Mouse (Mus musculus): Measurements from ENCODE around the gene 1110017D15Rik. TPM values are rescaled to one million over a fixed set of nuclear protein-coding genes. Genes with fewer than 3 reads are reported as not detected.

The 1110017D15Rik gene
- total and polyA plus RNA-seq, 2 experiments from 2014 or later: 0.18 TPM; not detected in 1

DNA sequence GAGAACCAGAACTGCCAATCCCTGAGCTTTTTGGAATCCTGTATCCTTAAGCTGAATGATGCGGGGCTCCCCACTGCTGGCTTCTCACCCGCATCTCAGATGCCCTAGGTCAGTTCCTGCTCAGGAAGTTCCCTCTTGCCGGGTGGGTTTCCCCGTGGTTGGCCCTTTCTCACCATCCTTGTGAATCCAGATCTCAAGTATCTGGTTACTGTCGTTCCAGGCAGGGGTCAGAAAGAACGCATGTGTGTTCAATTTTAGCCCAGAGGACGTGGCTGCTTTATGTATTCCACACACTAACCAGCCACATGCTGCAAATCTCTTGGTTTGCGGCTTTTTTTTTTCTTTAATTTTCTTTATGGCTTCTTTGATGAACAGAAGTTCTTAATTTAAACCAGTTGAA, 3.4 kb downstream of the 1110017D15Rik start:
- TF ChIP-seq EP300 (IDR thresholded peaks at IDR 0.05; ENCODE audit: low read depth) (no peak), CTCF (IDR thresholded peaks at IDR 0.05; ENCODE audit: low read depth) (no peak)
- Histone ChIP-seq H3K4me2 (ENCODE audit: low read depth, low read length) (no peak overlapping the region), H3K27ac (ENCODE audit: low read depth) (no peak overlapping the region), H3K4me1 (ENCODE audit: control insufficient read depth, insufficient read depth) (no peaks in the 10 kb centered on the region), H3K9ac (replicated peaks; ENCODE audit: low read depth, low read length) (no peak overlapping the region), H3K36me3 (replicated peaks; ENCODE audit: control insufficient read depth, insufficient read depth, low read length) (no peaks in the 10 kb centered on the region), H3K4me3 (ENCODE audit: low read depth, low read length) (no peak overlapping the region), H3K9me3 (replicated peaks; ENCODE audit: control insufficient read depth, low read length) (no peaks in the 10 kb centered on the region), H3K27me3 (ENCODE audit: control insufficient read depth, insufficient read depth, low read length) (peaks cover 21% of the 10 kb centered on the region; the same call in 1 of the 2 replicates)
- no peak for ATAC-seq (ENCODE audit: insufficient read depth, low read depth)
- DNase-seq (ENCODE audit: low spot score): no peak
- whole genome bisulfite sequencing: 20% methylated on average over 8 of the region's 8 CpGs

DNA sequence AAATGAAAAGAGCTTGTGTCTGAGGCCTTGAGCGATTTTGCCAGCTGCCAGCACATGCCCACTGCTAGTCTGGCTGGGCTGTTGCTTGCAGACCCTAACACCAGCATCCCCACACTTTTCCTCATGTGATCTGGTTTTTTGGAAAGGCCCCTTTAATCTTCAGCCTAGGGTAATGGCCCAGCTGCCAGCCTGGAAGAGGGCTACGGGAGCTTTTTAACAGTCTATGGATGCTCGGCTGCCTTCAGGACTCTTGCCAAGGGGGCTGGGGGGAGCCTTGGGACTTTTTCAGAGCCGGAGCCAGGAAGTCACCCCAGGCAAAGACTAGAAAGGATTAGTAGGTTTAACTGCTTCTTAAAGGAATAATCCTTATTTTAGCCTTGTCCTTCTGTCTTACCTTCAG, 3.8 kb downstream of the 1110017D15Rik start:
- Histone ChIP-seq H3K27ac (ENCODE audit: low read depth) (no peak overlapping the region), H3K4me3 (ENCODE audit: low read depth, low read length) (no peak overlapping the region), H3K36me3 (replicated peaks; ENCODE audit: control insufficient read depth, insufficient read depth, low read length) (no peaks in the 10 kb centered on the region), H3K9me3 (replicated peaks; ENCODE audit: control insufficient read depth, low read length) (no peaks in the 10 kb centered on the region), H3K4me2 (ENCODE audit: low read depth, low read length) (no peak overlapping the region), H3K9ac (replicated peaks; ENCODE audit: low read depth, low read length) (no peak overlapping the region), H3K4me1 (ENCODE audit: control insufficient read depth, insufficient read depth) (no peaks in the 10 kb centered on the region), H3K27me3 (ENCODE audit: control insufficient read depth, insufficient read depth, low read length) (peaks cover 25% of the 10 kb centered on the region)
- no peak for DNase-seq (ENCODE audit: low spot score)
- TF ChIP-seq EP300 (IDR thresholded peaks at IDR 0.05; ENCODE audit: low read depth) (no peak), CTCF (IDR thresholded peaks at IDR 0.05; ENCODE audit: low read depth) (no peak)
- ATAC-seq (ENCODE audit: insufficient read depth, low read depth): no peak
- WGBS: 36% methylated on average over 4 of the region's 4 CpGs

DNA sequence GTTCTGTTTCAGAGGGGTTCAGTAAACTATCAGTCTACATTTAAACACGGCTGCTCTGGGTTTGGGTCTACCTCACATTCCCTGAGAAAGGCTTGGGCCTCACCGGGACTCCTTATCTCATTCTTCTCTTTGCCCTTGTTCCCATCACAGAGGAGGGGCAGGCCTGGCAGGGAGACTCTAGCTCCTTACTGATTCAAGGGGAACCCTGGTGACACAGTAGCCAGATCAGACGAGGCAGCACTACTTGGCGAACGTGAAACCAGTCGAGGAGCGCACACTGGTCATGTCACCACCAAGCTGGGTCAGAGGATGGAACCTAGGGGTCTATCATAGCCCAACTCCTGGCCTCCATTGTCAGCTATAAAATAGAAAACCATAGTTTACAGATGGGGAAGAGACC, 9.1 kb downstream of the 1110017D15Rik start:
- no peak for TF ChIP-seq CTCF (IDR thresholded peaks at IDR 0.05; ENCODE audit: low read depth)
- TF ChIP-seq EP300 (IDR thresholded peaks at IDR 0.05; ENCODE audit: low read depth): no peak
- H3K4me2 ChIP-seq (ENCODE audit: low read depth, low read length): no peak overlapping the region
- DNase-seq (ENCODE audit: low spot score) (no peak), ATAC-seq (ENCODE audit: insufficient read depth, low read depth) (no peak)
- H3K27ac ChIP-seq (ENCODE audit: low read depth): no peak overlapping the region
- WGBS: 47% methylated on average over 7 of the region's 7 CpGs
- no peaks in the 10 kb centered on the region for H3K36me3 ChIP-seq (replicated peaks; ENCODE audit: control insufficient read depth, insufficient read depth, low read length)
- H3K9me3 ChIP-seq (replicated peaks; ENCODE audit: control insufficient read depth, low read length): no peaks in the 10 kb centered on the region
- H3K4me1 ChIP-seq (ENCODE audit: control insufficient read depth, insufficient read depth): peaks cover 14% of the 10 kb centered on the region
- H3K9ac ChIP-seq (replicated peaks; ENCODE audit: low read depth, low read length): no peak overlapping the region
- H3K27me3 ChIP-seq (ENCODE audit: control insufficient read depth, insufficient read depth, low read length): peaks cover 33% of the 10 kb centered on the region
- H3K4me3 ChIP-seq (ENCODE audit: low read depth, low read length): no peak overlapping the region

DNA sequence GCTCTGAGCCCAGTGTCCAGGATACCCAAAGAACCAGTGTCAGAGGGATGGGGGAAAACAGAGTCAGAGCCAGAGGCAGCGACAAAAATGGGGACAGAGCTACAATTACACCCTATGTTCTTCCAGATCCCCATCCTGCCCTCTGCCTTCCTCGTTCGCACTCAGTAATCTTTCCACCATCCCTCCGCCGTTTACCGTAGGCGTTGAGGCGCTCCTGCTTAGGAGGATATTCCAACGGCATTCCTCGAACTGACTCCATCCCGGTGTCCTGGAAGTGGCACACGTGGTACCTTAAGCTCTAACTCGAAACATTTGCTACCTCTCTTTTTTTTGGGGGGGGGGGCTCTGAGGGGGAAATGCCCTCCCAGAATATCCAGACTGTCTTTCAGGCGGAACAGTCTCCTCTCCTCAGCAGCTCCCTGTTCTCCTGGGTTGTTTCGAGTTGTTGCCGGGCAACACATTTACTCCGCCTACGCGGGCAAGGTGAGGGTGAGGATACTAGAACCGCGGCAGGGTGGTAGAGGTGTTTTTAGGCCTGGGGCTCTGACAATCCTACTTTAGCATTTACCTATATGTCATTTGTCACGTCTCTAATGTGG, 9.7 kb downstream of the 1110017D15Rik start:
- H3K9me3 ChIP-seq (replicated peaks; ENCODE audit: control insufficient read depth, low read length): no peaks in the 10 kb centered on the region
- H3K4me1 ChIP-seq (ENCODE audit: control insufficient read depth, insufficient read depth): peaks cover 17% of the 10 kb centered on the region
- H3K4me2 ChIP-seq (ENCODE audit: low read depth, low read length): peak overlapping the region; percentile 75
- H3K4me3 ChIP-seq (ENCODE audit: low read depth, low read length): peak overlapping the region; percentile 46
- H3K27ac ChIP-seq (ENCODE audit: low read depth): no peak overlapping the region
- peaks cover 33% of the 10 kb centered on the region for H3K27me3 ChIP-seq (ENCODE audit: control insufficient read depth, insufficient read depth, low read length)
- no peak for TF ChIP-seq EP300 (IDR thresholded peaks at IDR 0.05; ENCODE audit: low read depth)
- no peak for TF ChIP-seq CTCF (IDR thresholded peaks at IDR 0.05; ENCODE audit: low read depth)
- ATAC-seq (ENCODE audit: insufficient read depth, low read depth) (no peak), DNase-seq (ENCODE audit: low spot score) (no peak)
- H3K36me3 ChIP-seq (replicated peaks; ENCODE audit: control insufficient read depth, insufficient read depth, low read length): no peaks in the 10 kb centered on the region
- peak overlapping the region; percentile 46 for H3K9ac ChIP-seq (replicated peaks; ENCODE audit: low read depth, low read length)
- WGBS: 8% methylated on average over 22 of the region's 22 CpGs

DNA sequence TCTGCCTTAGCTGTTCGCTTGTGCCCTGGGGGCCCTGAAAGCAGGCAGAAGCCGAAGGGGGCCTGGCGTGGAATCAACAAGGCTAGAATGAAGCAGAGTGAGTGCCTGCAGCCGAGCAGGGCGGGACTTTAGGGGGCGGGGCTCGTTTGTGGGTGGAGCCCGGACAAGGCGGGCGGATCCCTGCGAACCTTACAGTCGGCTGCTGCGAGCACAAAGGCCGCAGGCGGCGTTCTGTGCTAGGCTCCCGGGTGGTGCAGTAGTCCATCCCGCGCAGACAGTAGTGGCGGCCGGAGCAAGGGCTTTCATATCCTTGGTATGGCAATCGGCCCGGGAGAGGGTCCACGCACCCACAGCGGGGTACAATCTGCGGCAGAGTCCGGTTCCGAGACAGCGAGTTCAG, 10.2 kb downstream of the 1110017D15Rik start:
- Histone ChIP-seq H3K36me3 (replicated peaks; ENCODE audit: control insufficient read depth, insufficient read depth, low read length) (no peaks in the 10 kb centered on the region), H3K9ac (replicated peaks; ENCODE audit: low read depth, low read length) (peak overlapping the region; percentile 46), H3K4me2 (ENCODE audit: low read depth, low read length) (peak overlapping the region; percentile 75), H3K4me1 (ENCODE audit: control insufficient read depth, insufficient read depth) (peaks cover 21% of the 10 kb centered on the region), H3K27ac (ENCODE audit: low read depth) (no peak overlapping the region), H3K4me3 (ENCODE audit: low read depth, low read length) (peak overlapping the region; percentile 46), H3K9me3 (replicated peaks; ENCODE audit: control insufficient read depth, low read length) (no peaks in the 10 kb centered on the region), H3K27me3 (ENCODE audit: control insufficient read depth, insufficient read depth, low read length) (peaks cover 38% of the 10 kb centered on the region)
- TF ChIP-seq EP300 (IDR thresholded peaks at IDR 0.05; ENCODE audit: low read depth) (no peak), CTCF (IDR thresholded peaks at IDR 0.05; ENCODE audit: low read depth) (no peak)
- peak; percentile 59 for ATAC-seq (ENCODE audit: insufficient read depth, low read depth)
- DNase-seq (ENCODE audit: low spot score): peak; percentile 66
- WGBS: under 1% methylated on average over 29 of the region's 29 CpGs

DNA sequence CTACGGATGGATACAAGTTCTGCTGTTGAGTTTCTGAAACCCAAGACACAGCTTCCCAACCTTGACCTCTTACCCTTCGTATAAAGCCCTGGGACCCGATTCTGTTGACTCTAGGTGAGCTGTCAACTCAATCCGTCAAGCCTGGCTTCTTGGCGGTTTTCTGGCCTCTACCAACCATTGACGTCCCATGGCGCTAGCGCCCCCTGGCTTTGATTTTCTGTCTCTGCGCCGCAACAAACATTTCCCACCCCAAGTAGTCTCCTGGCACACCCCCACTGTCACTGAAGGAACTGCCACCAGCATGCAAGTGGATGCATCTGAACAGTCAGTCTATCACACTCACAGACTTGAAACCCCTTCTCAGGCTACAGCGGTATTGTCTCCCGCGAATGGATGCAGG, 11.0 kb downstream of the 1110017D15Rik start:
- no peaks in the 10 kb centered on the region for H3K36me3 ChIP-seq (replicated peaks; ENCODE audit: control insufficient read depth, insufficient read depth, low read length)
- peak overlapping the region; percentile 46; the same call in 1 of the 2 replicates for H3K4me3 ChIP-seq (ENCODE audit: low read depth, low read length)
- ATAC-seq (ENCODE audit: insufficient read depth, low read depth): no peak
- H3K27me3 ChIP-seq (ENCODE audit: control insufficient read depth, insufficient read depth, low read length): peaks cover 38% of the 10 kb centered on the region
- no peak overlapping the region for H3K27ac ChIP-seq (ENCODE audit: low read depth)
- no peaks in the 10 kb centered on the region for H3K9me3 ChIP-seq (replicated peaks; ENCODE audit: control insufficient read depth, low read length)
- TF ChIP-seq CTCF (IDR thresholded peaks at IDR 0.05; ENCODE audit: low read depth) (peak; percentile 58), EP300 (IDR thresholded peaks at IDR 0.05; ENCODE audit: low read depth) (no peak)
- DNase-seq (ENCODE audit: low spot score): peak; percentile 41
- H3K9ac ChIP-seq (replicated peaks; ENCODE audit: low read depth, low read length): no peak overlapping the region
- WGBS: 14% methylated on average over 13 of the region's 13 CpGs
- H3K4me2 ChIP-seq (ENCODE audit: low read depth, low read length): peak overlapping the region; percentile 75
- H3K4me1 ChIP-seq (ENCODE audit: control insufficient read depth, insufficient read depth): peaks cover 21% of the 10 kb centered on the region
